Mouse (Mus musculus) bone marrow macrophage, adult 2 months (primary cell): Measurements from ENCODE around the gene Parl.

Experiments used
- CTCF ChIP-seq: IDR thresholded peaks from 2 replicates; pipeline ENCODE4 v1.5.1; 2012; ENCODE audit warnings: low read depth, mild to moderate bottlenecking, low read length, moderate library complexity
- POLR2A ChIP-seq: IDR thresholded peaks from 2 replicates; pipeline ENCODE4 v1.6.1; 2012; ENCODE audit warnings: mild to moderate bottlenecking, low read depth, low read length, borderline replicate concordance

DNA sequence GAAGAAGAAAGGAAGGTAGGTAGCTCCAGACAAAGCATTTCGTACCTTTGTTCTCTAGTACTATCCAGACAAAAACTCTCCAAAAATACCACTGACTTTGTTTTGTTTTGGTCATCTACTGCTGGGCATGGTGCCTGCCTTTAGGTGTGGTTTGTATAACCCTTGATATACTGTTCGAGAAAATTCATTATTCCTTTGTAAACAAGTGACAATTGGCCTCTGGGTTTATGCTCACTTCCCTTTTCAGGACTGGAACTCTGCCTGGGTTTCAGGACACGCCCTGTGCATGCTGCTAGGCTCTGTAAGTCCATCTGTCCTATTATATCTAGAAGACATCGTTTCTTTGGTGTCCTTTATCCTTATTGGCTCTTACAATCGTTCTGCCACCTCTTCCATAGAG lies 23.1 kb upstream of the Parl start, which contains the start of gene Cyp2ab1:
- no peak for TF ChIP-seq CTCF
- no peak for TF ChIP-seq POLR2A
